Mouse (Mus musculus) bone marrow, adult 2 months (tissue): ENCODE results near the gene Tmem94.

Source experiments
- CTCF ChIP-seq: fragments of 200-500 bp; IDR thresholded peaks from 2 replicates; pipeline ENCODE4 v1.5.1; 2011; ENCODE audit warnings: low read length, control low read depth; ENCODE audit not compliant: control insufficient read depth, insufficient read depth
- POLR2A ChIP-seq: fragments of 200-500 bp; IDR thresholded peaks from 2 replicates; pipeline ENCODE4 v1.6.1; 2011; ENCODE audit warnings: low read depth, mild to moderate bottlenecking, control low read depth, low read length, borderline replicate concordance; ENCODE audit not compliant: control insufficient read depth

- TF ChIP-seq CTCF, result no peak
- TF ChIP-seq POLR2A, result no peak
Measured at GRCm38 (mm10) chr11:115809311-115809781, 44.1 kb downstream of the Tmem94 start.
